Mouse (Mus musculus) retina, embryonic 14.5 days (tissue): ENCODE data around the gene Gm5134.

Source experiments
- DNase-seq: peaks from one replicate; pipeline ENCODE4 v3.0.0-alpha.2; 2015; ENCODE audit warnings: low spot score

Gene Gm5134

DNA sequence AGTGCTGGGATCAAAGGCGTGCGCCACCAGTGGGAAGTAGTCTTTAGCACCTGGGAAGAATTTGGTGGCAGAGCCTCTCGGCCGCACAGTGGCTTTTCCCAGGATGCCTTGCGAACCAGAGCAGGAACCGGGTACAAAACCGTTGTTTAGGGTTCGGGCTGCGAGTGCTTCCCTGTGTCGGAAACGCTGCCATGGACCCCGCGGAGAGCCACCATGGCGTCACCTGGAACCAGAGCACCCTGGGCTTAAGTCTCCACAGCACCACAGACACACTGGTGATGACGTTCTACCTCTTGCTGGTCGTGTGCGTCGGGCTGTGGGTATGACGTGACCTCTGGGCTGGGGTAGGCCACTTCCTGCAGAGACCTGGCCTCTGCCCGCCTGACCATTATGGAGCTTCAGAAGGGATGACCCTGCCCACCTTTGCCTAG lies at the start of gene Gm5134:
Gene Gm5134, plus strand, starts transcription at position 134 of the 431 bp plus-strand sequence.
- no peak for DNase-seq

DNA sequence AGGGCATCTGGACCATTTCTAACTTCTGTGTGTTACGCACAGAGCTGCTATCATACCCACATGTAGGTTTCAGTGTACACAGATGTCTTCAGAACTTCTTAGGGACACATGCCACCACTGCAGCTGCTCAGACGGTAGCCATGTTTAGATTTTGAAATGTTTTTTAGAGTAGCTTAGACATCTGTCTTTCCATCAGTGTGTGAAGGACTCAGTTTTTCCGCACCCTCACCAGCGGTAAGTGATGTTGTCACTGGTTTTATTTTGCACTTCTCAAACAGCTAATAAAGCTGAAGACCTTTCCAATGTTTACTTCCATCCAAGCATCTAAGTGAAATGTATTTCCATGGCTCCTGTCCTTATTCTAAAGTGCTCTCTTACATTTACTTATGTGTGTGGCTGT lies 47.4 kb upstream of the Gm5134 start:
- no peak for DNase-seq

DNA sequence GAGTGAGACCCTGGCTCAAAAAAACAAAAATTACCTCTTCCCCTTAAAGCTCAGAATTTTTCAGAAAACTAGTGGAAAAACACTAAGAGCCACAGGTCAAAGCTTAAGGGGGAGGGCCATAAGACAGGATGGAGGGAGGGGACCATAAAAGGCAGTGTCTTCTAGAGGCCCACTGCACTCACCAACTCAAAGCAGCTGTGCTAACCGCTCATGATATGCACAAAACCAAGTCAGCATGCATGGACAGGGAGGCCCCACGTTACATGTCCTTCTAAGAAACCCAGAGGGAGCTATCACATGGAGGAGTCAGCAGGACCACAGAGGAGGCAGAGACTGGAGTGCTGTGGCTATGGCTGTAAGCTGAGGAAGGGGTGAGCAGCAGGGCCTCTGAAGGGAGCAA lies 43.6 kb upstream of the Gm5134 start:
- no peak for DNase-seq

DNA sequence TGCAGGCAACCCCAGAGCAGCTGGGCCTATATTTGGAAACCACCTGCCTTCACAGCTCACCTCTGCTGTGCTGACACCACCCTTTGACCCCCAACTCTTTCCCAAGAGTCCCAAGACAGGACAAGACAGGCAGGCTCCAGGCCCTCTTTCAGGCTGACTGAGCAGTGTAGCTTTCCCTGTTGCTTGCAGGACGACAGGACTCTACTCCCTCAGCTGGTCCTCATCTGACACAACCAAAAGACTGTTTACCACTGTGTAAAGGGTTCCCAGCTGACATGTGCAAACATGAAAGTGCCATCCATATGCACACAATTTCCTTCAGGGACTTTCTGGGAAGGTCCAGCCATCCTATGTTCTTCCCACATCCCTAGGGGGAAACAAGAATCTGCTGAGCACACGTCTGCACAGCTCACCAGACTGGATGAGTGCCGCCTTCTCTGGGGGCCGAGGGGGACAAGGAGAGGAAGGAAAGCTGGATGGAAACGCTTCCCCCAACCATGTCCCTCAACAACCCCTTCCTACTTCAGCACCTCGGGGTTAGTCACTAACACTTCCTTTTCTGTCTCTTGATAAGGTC lies 41.2 kb upstream of the Gm5134 start:
- DNase-seq: no peak

DNA sequence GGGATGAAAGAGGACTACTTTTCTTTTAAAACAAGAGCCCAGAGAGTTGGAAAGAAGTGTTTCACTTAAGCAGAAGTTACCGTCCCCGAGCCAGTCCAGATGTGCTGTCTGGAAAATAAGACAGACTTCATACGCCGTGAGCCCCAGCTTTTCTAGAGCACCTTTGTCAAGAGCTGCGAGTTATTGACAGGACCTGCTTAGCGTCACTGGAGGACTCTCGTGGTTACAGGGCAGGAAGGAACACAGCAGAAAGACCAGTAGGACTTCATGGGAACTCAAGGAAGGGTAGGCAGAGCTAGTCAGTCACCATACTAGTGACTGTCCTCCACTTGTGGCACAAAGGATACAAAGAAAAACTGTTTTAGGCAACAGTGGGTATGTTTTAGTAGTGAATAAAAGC lies 38.8 kb upstream of the Gm5134 start:
- no peak for DNase-seq

DNA sequence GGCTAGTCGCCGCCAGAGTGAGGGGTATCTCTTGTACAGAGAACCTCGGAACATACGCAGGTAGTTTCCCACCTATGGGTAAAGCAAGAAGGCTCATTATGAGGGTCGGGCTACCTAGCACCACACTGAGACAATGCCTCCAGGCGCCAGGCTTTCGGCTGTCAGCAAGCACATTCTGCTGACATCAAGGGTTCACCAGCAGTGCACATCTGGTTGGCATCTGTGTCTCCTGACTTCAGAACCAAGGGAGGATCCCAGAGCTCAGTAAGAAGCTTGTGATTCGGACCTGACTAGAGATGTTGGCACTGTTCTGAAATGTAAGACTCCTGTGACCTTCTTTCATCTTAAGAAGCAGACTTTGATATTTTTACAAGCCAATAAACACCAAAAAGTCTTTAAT lies 37.5 kb upstream of the Gm5134 start:
- no peak for DNase-seq

DNA sequence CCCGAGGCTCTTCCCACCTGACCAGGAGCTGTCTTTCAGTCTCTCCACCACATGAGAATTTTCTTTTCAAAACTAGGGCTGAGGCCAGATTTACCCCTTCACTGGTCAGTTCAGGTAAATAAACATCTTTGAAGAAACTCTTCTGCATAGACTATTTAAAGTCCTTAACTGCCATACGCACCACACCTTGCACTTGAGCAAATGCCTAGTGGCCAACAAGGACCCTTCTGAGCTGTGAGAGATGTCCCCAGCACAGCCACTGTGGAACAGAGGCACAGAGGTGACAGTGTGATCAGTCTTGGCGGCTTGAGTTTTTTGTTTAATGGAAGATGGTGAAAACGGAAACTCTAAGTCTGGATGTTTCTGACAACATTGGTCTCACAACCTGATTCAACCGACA lies 35.3 kb upstream of the Gm5134 start:
- DNase-seq: no peak

DNA sequence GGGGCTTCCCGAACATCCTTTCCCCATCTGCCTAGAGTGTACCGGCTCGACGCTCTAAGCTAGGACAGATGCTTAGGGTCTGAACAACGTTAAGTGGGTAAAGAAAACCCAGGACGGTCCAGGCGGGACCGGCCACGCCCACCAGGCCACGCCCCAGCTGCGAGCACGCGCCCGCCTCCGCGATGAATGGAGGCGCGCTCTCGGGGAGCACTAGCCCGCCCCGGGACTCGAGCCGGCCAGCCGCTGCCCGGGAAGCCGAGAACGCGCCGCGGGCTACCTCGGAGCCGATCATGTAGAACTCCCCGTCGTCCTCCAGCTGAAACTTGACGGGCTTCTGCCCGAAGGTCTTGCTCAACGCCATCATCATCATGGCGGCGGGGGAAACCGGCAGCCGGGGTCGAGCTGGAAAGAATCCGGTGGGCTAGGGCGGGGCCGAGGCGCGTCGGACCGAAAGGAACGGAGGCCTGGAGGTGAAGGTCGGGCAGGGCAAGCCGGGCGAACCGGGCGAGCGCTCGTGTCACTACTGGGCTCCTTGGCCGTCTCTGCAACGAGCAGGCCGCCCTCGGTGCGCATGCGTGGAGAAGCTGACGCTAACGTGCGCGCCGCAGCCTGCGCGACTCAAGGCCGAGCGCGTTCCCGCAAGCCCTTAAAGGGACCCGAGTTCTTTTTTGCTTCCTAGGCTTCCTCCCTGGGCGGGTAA lies 33.1 kb upstream of the Gm5134 start, which contains the start of gene Smarcb1:
Gene Smarcb1, minus strand, starts transcription at position 592 of the 700 bp plus-strand sequence.
- peak; percentile 96 for DNase-seq

DNA sequence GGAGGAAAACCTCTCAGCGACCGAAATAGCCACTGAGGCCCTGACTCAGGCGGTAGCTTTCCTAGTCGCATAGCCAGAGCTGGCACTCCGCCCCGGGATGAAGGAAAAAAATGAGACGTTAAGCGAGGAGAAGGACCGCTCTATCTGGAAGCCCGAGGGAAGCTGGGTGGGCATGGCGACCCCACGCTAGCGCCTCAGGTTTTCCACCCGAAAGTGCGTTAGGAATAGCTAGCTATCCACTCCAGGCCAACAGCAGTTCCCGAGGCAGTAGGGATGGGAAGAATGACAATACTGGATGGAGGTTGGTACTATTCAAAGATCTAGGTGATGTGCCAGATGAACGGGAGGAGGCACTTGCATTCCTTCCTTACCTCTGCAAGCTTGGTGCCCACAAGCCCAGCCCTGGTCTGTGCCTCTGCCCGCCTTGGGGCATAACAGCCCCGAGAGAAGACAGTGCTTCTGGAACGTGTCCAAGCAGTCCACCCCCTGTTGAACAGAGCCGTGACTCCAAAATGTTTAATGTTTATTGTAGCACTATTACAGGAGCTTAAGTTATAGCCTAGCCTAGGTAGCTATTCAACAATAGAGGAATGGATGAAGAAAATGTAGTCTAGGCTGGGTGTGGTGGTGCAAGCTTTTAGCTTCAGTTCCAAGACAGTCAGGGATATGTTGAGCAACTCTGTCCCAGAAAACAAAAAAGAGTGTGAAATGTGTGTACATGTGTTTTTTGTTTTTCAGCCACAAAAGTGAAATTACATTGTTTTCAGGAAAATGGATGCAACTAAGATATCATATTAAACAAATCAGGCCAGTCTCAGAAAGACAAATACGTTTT lies 32.4 kb upstream of the Gm5134 start:
- DNase-seq: no peak

DNA sequence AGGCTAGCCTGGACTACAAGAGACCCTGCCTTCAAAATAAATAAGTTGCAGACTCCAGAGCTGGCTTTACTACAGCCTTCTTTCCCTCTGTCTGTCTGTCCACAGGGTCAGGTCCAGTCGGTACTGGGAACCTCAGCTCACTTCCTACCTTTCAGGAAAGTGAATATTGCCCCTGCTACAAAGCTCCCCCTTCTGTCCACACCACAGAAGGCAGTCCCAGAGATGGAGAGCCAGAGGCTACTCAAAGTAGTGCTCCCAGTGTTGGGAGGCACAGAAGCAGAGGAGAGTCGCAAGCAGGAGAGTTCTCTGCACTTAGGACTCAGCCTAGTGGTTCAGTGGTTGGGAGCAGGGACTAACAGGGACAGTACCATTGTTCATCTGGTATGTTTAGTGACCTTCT lies 30.0 kb upstream of the Gm5134 start:
- DNase-seq: no peak

DNA sequence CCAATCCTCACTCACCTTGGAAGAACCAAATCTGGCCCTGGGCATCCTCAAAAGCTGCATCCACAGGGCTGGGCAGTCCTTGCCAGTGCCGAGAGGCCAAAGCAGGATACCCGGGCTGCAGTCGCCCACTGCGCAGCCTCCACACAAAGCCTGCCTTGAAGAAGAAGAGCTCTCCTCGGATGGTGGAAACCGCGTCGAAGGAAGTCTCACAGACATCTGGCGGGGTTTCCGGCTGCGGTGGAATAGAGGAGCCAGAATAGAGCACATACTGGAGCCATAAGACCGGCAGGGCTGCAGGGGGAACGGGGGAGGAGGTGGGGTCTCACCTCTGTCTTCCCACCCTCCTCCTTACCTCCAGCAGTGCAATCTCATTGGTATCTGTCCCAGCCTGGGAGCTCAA lies 27.9 kb upstream of the Gm5134 start:
- no peak for DNase-seq

DNA sequence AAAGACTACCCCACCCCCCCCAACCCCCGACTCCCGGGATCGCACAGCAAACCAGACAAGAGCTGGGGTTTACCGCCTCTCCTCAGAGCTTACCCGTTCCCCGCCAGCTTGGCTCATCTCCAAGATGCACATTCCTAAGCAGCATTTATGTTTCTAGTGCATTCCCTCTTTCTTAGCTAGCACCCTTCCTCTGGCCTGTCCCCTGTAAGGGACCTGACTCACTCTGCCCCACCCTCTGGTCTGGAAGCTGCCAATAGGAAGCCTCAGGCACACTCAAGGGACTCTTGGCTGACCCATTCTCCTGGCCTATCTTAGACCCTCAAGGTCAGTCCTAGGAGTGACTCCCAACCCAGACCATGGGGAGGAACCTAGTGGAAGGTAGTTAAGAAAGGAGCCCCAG lies 24.0 kb upstream of the Gm5134 start:
- no peak for DNase-seq

DNA sequence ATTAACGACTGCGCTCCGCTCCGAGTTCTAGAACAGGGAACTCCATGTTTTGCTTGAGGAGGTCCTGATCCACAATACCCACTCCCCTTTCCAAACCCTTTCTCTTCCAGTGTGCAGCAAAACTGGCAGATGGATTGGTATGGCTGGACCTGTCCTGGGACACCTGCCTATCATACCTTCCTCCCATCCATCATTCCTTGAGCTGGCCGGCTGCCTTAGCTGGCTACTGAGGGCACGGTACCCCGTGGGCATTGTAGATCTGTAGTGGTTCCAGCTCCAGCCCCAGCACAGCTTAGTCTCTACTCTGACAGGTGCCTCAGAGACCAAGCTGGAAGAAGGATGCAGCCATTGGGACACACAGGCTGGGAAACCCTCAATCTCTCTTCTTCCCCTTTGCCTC lies 23.0 kb upstream of the Gm5134 start:
- DNase-seq: no peak

DNA sequence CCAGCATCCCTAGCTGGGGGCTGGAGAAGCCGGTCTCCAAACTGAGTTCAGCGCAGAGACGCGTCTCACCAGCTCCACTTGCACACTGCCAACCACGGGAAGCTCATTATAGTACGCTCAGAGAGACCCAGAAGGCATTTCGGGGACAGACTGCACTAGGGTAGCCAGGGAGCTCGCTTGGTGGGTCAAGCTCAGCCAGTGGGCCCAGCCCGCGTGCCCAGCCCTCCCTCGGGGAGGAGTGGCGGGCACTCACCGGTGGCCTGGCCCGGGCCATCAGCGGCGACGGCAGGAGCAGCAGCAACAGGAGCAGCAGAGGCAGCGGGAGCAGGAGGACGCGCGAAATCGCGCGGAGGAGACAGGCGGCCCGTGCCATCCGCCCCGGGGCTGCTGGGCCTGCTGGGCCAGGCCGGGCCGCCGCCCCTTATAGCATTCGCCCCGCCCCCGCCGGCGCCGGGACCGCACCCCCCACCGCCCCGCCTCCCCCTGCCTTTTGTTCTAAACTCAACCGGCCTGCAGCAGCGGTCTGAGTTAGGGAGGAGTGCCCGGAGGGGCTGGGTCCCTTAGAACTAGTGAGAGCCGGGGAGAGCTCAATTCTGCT lies 22.1 kb upstream of the Gm5134 start:
- DNase-seq: peak; percentile 66

DNA sequence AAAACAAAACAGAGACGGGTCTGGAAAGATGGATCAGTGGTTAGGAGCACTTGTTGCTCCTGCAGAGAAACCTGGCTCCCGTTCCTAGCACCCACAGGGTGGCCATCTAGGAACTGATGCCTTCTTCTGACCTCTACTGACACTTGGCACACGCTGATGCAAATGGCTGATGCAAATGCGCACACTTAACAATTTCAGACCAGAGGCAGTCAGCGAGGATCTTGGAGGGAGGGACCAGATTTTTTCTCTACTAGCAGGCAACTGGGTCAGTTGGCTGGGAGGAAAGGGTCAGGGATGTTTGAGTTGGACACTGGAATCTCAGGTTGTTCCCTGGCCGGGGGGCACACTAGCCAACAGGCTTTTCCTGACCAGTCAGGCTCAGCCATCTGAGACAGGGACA lies 21.4 kb upstream of the Gm5134 start, which contains the start of gene Chchd10:
Gene Chchd10, plus strand, starts transcription at position 240 of the 400 bp plus-strand sequence.
- no peak for DNase-seq

DNA sequence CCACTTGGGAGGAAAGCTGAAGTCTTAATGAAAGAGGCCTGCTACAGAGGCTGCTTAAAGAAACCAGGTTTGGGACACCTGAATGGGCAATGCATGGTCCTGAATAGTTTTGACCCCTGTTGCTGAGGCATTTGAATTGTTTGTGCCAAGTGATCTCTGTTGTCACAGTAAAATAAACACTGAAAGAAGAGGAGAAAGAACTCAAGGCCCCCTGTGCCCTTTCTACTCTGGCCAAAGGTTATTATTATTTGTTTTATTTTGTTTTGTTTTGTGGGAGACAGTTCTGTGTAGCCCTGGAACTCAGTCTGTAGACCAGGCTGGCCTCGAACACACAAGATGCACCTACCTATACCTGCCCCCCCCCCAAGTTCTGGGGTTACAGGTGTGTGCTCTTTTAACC lies 19.3 kb upstream of the Gm5134 start:
- no peak for DNase-seq

DNA sequence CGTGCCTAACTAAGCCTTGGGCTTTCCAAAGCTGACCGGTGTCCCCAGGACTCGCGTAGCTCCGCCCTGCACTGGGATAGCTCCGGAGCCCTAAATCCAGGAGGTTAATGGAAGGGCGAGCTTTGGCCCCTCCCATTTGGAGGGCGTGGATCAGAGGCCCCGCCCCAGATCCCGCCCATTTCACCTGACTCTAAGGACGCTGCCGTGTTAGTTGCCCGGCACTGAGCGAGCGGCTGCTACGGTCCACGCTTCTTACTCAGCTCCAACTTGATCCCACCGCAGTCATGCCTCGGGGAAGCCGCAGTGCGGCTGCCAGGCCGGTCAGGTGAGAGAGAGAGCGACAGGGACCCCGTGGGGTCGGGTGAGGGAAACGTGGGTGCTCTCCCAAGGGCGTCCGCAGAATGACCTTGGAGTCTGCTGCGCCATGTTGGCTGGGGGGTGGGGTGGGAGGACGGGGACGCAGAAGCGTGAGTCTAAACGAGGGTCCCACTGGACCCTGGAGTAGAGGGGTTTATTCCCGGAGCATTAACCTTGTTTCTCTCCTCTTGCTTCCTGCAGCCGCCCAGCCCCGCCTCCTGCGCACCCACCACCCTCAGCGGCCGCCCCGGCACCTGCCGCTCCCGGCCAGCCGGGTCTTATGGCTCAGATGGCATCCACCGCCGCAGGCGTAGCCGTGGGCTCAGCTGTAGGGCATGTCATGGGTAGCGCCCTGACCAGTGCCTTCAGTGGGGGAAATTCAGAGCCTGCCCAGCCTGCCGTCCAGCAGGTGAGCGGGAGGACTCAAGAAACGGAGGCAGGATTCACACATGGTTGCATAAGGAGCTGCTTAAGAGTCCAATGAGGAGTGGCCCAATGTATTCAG lies 18.4 kb upstream of the Gm5134 start, which contains the start of gene Mmp11:
Gene Mmp11, minus strand, starts transcription at position 817 of the 862 bp plus-strand sequence.
- peak; percentile 90 for DNase-seq

DNA sequence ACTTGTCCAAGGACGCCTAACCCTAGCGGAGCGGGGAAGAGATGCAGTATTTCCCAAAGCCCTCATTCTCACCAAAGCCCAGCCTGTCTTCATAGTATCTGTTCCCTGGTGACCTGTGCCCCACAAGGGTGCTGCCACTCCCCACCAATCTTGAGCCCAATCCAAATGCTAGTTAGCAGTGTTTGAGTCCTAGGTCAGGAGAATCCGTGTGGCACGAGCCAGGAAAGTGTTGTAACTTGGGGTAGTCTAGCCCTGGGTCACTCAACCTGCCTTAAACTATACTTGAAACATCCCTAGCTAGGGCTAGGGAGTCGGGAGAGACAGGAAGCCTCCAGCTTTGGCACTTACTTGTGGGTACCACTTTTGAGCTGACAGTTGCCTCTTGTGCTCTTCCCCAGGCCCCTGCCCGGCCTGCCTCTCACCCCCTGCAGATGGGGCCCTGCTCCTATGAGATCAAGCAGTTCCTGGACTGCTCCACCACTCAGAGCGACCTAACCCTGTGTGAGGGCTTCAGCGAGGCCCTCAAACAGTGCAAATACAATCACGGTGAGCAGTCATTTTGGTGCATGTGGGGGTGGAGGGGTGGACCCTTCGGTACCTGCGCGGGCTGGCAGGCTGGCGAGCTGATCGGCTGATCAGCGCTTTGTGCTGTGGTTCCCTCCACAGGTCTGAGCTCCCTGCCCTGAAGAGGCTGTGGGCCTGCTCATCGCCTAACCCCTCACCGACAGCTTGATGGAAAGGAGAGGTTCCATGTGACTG lies 17.2 kb upstream of the Gm5134 start:
- no peak for DNase-seq

DNA sequence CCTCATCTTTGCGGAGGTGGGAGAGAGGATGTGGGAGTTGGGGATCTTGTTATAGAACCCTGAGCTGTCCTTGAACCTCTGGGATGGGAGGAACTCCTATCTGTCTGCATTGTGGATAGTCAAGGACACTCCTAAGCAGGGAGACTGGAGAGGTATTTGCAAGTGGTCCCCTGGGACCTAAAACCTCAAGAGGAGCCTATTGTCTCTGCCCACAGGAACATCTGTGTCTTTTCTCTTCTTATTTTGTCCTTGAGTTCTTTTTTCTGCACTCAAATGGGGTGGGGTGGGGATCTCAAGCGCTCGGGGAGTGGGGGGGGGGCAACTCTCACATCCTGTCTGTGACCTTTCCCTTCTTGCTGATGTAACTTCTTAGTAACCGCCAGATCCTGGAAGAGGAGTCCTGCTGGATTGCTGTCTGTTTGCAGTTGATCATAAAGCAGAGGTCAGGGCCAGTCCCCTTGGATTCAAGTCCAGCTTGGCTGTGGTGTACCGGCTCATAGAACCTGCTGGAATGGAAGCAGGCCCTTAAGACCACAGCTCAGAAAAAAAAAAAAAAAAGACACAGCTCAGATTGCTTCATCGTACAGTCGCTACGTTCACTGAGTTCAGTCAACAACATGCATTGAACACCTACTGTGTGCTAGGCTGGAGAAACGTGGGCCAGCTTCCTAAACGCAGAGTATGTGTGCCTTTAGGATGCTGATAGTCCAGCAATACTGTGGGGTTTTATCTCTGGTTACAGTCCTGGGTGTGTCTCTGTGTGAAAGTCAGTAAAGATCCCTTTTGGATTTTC lies 16.3 kb upstream of the Gm5134 start:
- no peak for DNase-seq
